Mouse (Mus musculus): ENCODE results near the gene Kdm8. TPM values are rescaled to one million over a fixed set of nuclear protein-coding genes. Genes with fewer than 3 reads are reported as not detected.

Kdm8 gene
- polyA plus RNA-seq, 1 experiment from 2014 or later = 10.9 TPM

DNA sequence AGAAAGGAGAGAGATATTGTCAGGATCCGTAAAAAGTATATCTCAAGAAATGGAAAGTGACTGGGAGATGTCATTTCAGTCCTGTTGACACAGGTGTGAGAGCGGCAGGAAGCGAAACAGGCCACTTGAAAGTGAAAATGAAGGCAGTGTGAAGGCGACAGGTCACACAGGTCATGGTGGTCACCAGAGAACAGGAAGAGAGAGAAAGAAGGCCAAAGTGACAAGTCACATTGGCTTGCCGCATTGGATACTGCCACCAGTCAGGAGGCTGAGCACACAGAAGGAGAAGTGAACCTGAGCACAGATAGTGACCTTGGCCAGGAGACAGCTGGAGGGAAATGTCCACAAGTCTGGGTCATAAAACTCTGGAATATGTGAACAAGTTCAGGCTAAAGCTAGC, 67.0 kb downstream of the Kdm8 start:
- no peaks in the 10 kb centered on the region for H3K27me3 ChIP-seq
- H3K4me1 ChIP-seq = no peaks in the 10 kb centered on the region
- no peak overlapping the region for H3K27ac ChIP-seq
- no peaks in the 10 kb centered on the region for H3K9me3 ChIP-seq
- no peak overlapping the region for H3K9ac ChIP-seq
- no peak overlapping the region for H3K4me3 ChIP-seq (replicated peaks)
- no peak for ATAC-seq (ENCODE audit: low FRiP score)
- WGBS = 93% methylated on average over 5 of the region's 5 CpGs
- H3K4me2 ChIP-seq = no peak overlapping the region
- H3K36me3 ChIP-seq (replicated peaks) = no peaks in the 10 kb centered on the region

DNA sequence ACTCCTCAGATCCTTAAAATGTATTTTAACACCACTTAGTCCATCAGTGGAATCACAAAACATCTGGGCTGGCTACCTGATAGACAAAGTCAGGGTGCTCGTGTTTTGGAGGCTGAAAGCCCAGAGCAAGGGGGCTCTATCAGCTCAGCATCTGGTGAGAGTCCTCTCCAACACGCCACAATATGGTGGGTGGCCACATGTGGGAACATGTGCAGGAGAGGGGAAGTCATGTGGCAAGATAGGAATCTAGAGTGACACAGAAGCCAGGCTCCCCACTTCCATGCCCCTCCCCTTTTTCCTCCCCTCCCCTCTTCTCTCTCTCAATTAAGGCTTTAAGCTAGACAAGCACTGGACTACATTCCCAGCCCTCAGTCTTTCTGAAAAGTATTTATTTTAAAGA, 67.4 kb downstream of the Kdm8 start:
- Histone ChIP-seq H3K4me2 (no peak overlapping the region), H3K9ac (no peak overlapping the region), H3K9me3 (no peaks in the 10 kb centered on the region), H3K4me1 (no peaks in the 10 kb centered on the region), H3K36me3 (replicated peaks) (no peaks in the 10 kb centered on the region), H3K27ac (no peak overlapping the region), H3K27me3 (no peaks in the 10 kb centered on the region), H3K4me3 (replicated peaks) (no peak overlapping the region)
- whole genome bisulfite sequencing = 86% methylated on average over 2 of the region's 2 CpGs
- no peak for ATAC-seq (ENCODE audit: low FRiP score)

Other genes starting within 250 kb of the Kdm8 start
- gene Nsmce1, start 46.9 kb downstream of the Kdm8 start, polyA plus RNA-seq (2016; fragmentation: Nextera tagmentation; extraction: Ambion mirVana) = 113 and 114 TPM in 2 replicates
- 3.4 and 3.5 TPM in 2 replicates for gene Il4ra, start 107.4 kb downstream of the Kdm8 start, polyA plus RNA-seq (2016; fragmentation: Nextera tagmentation; extraction: Ambion mirVana)
- gene Il21r, start 158.8 kb downstream of the Kdm8 start, polyA plus RNA-seq (2016; fragmentation: Nextera tagmentation; extraction: Ambion mirVana) = 0.12 and 0.31 TPM in 2 replicates